Mouse (Mus musculus) lung, postnatal 0 days (tissue): ENCODE data around the gene Slc25a36.

Experiments used
- CTCF ChIP-seq: IDR thresholded peaks from 2 replicates; pipeline ENCODE4 v1.5.1; 2016; ENCODE audit warnings: antibody characterized with exemption, mild to moderate bottlenecking
- EP300 ChIP-seq: IDR thresholded peaks from 2 replicates; pipeline ENCODE4 v1.6.1; 2016; ENCODE audit warnings: antibody characterized with exemption, mild to moderate bottlenecking, control low read depth

DNA sequence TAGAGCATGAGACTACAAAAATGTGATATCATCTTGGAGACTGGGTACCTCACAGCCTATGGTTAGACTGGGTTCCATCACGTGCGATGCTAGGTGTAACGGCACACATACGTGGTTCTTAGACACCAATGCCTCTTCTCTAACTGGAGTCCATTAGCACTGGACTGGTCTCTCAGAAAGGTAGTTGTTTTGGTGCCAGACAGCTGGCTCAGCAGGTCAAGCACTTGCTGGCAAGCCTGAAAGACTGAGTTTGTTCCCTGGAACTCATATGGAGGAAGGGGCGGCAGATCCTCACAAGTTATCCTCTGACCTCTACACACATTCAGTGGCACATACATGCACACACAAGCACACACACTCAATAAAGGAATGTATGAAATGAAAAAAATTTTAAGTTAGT lies 32.5 kb upstream of the Slc25a36 start:
- no peak for TF ChIP-seq EP300
- no peak for TF ChIP-seq CTCF
